Mouse (Mus musculus) limb, embryonic 13.5 days (tissue): ENCODE data around the gene Ptgfrn. TPM values are rescaled to one million over a fixed set of nuclear protein-coding genes. Genes with fewer than 3 reads are reported as not detected.

ENCODE experiments used
- ATAC-seq: fragments of 200-750 bp; cut with Nextera tagmentation; 2 replicates; pipeline ENCODE4 v1.8.0; 2017; ENCODE audit warnings: low read depth, moderate number of reproducible peaks, moderate TSS enrichment; ENCODE audit not compliant: low FRiP score
- H3K27ac ChIP-seq: fragments of 300-500 bp; sonication (generic); 2 replicates; pipeline ENCODE4 v1.5.1; 2015; ENCODE audit warnings: inconsistent platforms, mild to moderate bottlenecking, moderate library complexity
- H3K27me3 ChIP-seq: fragments of 300-500 bp; sonication (generic); 2 replicates; pipeline ENCODE4 v1.6.1; 2015; ENCODE audit warnings: mild to moderate bottlenecking, inconsistent platforms
- H3K36me3 ChIP-seq: fragments of 300-500 bp; sonication (generic); 2 replicates; pipeline ENCODE4 v1.6.1; 2015; ENCODE audit warnings: inconsistent platforms, mild to moderate bottlenecking, moderate library complexity
- H3K4me1 ChIP-seq: fragments of 300-500 bp; sonication (generic); 2 replicates; pipeline ENCODE4 v1.6.1; 2015; ENCODE audit warnings: inconsistent platforms
- H3K4me2 ChIP-seq: fragments of 300-500 bp; sonication (generic); replicated peaks from 2 replicates; pipeline ENCODE4 v1.6.1; 2015; ENCODE audit warnings: inconsistent platforms, mild to moderate bottlenecking, moderate library complexity
- H3K4me3 ChIP-seq: fragments of 300-500 bp; sonication (generic); 2 replicates; pipeline ENCODE4 v1.5.1; 2015; ENCODE audit warnings: moderate library complexity, mild to moderate bottlenecking, inconsistent platforms
- H3K9ac ChIP-seq: fragments of 300-500 bp; sonication (generic); 2 replicates; pipeline ENCODE4 v1.6.1; 2015; ENCODE audit warnings: mild to moderate bottlenecking, inconsistent platforms
- H3K9me3 ChIP-seq: fragments of 300-500 bp; sonication (generic); 2 replicates; pipeline ENCODE4 v1.6.1; 2016; ENCODE audit warnings: inconsistent platforms
- WGBS: fragments of 180-500 bp; shearing (Covaris S2); methylation state at CpG from one replicate; pipeline ENCODE4 v1.1.7; 2015; 5-methylcytosine and 5-hydroxymethylcytosine counted together
- polyA plus RNA-seq: library from polyadenylated mRNA; unstranded; fragments of >200 nt; fragmentation: Nextera tagmentation; extraction: Ambion mirVana; gene quantifications from 2 replicates; pipeline ENCODE4 v1.2.1, GENCODE M21; 2015

The Ptgfrn gene
- polyA plus RNA-seq, 1 experiment from 2014 or later = 6.7 TPM

DNA sequence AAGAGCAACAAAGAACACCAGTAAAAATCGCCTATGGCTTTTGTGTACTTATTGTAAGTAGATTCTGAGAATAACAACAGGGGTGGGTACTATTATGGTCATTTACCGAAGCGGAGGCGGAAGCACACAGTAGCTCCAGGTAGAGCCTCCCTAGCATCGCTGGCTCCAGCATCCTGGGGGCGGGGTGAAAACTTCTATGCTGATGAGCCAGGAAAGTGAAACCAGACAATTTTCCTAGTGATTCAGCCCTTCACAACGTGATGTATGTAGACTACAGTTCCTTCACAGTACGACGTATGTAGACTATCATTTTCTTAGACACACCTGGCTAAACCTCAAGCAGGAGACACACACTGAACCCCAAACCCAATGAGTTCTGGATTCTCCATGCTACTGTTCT lies 36.7 kb downstream of the Ptgfrn start:
- H3K4me2 ChIP-seq = no peak overlapping the region

GRCm38 (mm10) chr3:101072506-101073215 lies 37.4 kb downstream of the Ptgfrn start:
- no peak overlapping the region for H3K4me3 ChIP-seq
- peaks cover 43% of the 10 kb centered on the region for H3K4me1 ChIP-seq
- no peak for ATAC-seq
- H3K27ac ChIP-seq = no peak overlapping the region
- H3K27me3 ChIP-seq = no peaks in the 10 kb centered on the region
- WGBS = 79% methylated on average over 15 of the region's 15 CpGs
- no peaks in the 10 kb centered on the region for H3K9me3 ChIP-seq
- peaks cover 55% of the 10 kb centered on the region for H3K36me3 ChIP-seq
- H3K4me2 ChIP-seq = no peak overlapping the region
- H3K9ac ChIP-seq = no peak overlapping the region

More for the DNA sequence above, 36.7 kb downstream of the Ptgfrn start:
- peaks cover 44% of the 10 kb centered on the region for H3K4me1 ChIP-seq
- H3K9ac ChIP-seq = no peak overlapping the region
- 78% methylated on average over 9 of the region's 9 CpGs for WGBS
- peaks cover 62% of the 10 kb centered on the region for H3K36me3 ChIP-seq
- H3K27me3 ChIP-seq = no peaks in the 10 kb centered on the region
- H3K27ac ChIP-seq = no peak overlapping the region
- no peak for ATAC-seq
- no peaks in the 10 kb centered on the region for H3K9me3 ChIP-seq
- H3K4me3 ChIP-seq = no peak overlapping the region

- H3K9ac ChIP-seq = no peak overlapping the region
- H3K4me2 ChIP-seq = no peak overlapping the region
- no peak overlapping the region for H3K27ac ChIP-seq
- peaks cover 43% of the 10 kb centered on the region for H3K4me1 ChIP-seq
- no peak overlapping the region for H3K4me3 ChIP-seq
- no peaks in the 10 kb centered on the region for H3K9me3 ChIP-seq
- no peak for ATAC-seq
- peaks cover 50% of the 10 kb centered on the region for H3K36me3 ChIP-seq
- H3K27me3 ChIP-seq = no peaks in the 10 kb centered on the region
These were observed 38.5 kb downstream of the Ptgfrn start for GRCm38 (mm10) chr3:101071576-101071975.

DNA sequence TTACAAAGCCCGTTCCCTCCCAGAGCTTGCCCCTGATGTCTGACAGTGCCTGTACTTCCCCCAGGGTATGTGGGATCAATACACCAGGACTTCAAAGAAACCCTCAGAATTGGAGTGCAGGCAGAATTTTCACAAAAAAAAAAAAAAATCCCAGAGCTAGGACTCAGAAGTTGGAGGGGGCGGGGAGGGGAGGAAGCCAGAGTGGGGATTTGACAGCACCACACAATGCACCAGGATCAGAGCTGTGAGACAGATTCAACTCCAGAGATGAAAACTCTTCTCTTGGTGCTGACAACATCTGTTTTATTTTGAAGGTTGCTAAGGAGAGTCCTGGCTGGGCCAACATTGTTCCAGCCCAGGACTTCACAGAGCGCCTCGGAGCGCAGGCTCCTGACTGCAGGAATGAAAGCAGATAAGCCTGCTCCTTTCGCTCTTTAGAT lies 39.3 kb downstream of the Ptgfrn start:
- H3K4me3 ChIP-seq = no peak overlapping the region
- peaks cover 43% of the 10 kb centered on the region for H3K36me3 ChIP-seq
- peaks cover 39% of the 10 kb centered on the region for H3K4me1 ChIP-seq
- H3K9ac ChIP-seq = no peak overlapping the region
- H3K9me3 ChIP-seq = no peaks in the 10 kb centered on the region
- ATAC-seq = peak; percentile 64
- H3K4me2 ChIP-seq = no peak overlapping the region
- H3K27ac ChIP-seq = no peak overlapping the region; the same call in 1 of the 2 replicates
- 58% methylated on average over 6 of the region's 6 CpGs for WGBS
- no peaks in the 10 kb centered on the region for H3K27me3 ChIP-seq

GRCm38 (mm10) chr3:101070230-101070795 lies 39.8 kb downstream of the Ptgfrn start:
- ATAC-seq = no peak
- H3K4me3 ChIP-seq = no peak overlapping the region
- no peak overlapping the region for H3K9ac ChIP-seq
- H3K4me1 ChIP-seq = peaks cover 37% of the 10 kb centered on the region
- H3K27ac ChIP-seq = no peak overlapping the region
- H3K27me3 ChIP-seq = no peaks in the 10 kb centered on the region
- peaks cover 38% of the 10 kb centered on the region for H3K36me3 ChIP-seq
- no peak overlapping the region for H3K4me2 ChIP-seq
- 54% methylated on average over 10 of the region's 10 CpGs for WGBS
- no peaks in the 10 kb centered on the region for H3K9me3 ChIP-seq

DNA sequence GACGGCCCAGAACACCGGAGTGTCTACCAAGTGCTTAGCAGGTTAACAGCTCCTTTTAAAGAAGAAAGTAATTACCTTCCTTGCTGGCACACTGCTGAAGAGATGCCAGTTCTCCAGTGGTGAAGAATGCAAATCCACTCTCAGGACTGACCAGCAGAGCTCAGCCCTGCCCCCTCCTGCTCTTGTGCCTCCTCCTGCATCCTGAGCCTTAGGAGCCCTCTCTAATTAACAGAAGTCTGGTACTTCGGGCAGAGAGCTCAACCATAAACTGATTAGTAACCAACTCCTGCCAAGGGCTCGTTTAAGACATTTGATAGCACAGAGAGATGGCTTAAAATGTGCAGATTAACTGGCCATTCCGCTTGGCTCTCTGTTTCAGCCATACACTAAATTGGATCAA lies 41.4 kb downstream of the Ptgfrn start:
- H3K4me2 ChIP-seq = no peak overlapping the region
- no peaks in the 10 kb centered on the region for H3K27me3 ChIP-seq
- no peak for ATAC-seq
- no peak overlapping the region for H3K27ac ChIP-seq
- H3K9ac ChIP-seq = no peak overlapping the region
- H3K36me3 ChIP-seq = peaks cover 38% of the 10 kb centered on the region
- WGBS = 25% methylated on average over 5 of the region's 5 CpGs
- H3K4me3 ChIP-seq = no peak overlapping the region
- no peaks in the 10 kb centered on the region for H3K9me3 ChIP-seq
- H3K4me1 ChIP-seq = peaks cover 37% of the 10 kb centered on the region

DNA sequence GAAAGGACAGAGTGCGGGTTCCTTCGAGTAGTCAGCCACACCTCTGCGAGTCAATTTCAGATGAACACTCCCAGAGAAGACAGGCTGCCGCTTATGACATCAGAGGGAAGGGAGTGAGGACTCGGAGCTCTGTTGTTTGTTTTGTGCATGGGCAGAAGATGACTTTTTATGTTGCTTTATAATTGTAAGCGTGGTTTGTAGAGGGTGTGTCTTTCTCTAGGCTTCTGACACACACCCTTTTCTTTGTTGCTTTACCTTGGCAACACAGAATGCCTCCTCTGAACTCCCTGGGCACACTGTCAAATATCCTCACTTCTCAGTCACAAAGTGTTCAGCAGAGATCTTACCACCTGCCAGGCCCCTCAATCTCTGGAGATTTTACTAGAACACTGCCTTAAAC lies 43.9 kb downstream of the Ptgfrn start:
- Histone ChIP-seq H3K4me1 (peaks cover 28% of the 10 kb centered on the region), H3K36me3 (peaks cover 30% of the 10 kb centered on the region), H3K27ac (no peak overlapping the region), H3K4me2 (no peak overlapping the region), H3K27me3 (no peaks in the 10 kb centered on the region), H3K4me3 (no peak overlapping the region), H3K9ac (no peak overlapping the region), H3K9me3 (no peaks in the 10 kb centered on the region)
- 85% methylated on average over 6 of the region's 6 CpGs for WGBS
- ATAC-seq = no peak

DNA sequence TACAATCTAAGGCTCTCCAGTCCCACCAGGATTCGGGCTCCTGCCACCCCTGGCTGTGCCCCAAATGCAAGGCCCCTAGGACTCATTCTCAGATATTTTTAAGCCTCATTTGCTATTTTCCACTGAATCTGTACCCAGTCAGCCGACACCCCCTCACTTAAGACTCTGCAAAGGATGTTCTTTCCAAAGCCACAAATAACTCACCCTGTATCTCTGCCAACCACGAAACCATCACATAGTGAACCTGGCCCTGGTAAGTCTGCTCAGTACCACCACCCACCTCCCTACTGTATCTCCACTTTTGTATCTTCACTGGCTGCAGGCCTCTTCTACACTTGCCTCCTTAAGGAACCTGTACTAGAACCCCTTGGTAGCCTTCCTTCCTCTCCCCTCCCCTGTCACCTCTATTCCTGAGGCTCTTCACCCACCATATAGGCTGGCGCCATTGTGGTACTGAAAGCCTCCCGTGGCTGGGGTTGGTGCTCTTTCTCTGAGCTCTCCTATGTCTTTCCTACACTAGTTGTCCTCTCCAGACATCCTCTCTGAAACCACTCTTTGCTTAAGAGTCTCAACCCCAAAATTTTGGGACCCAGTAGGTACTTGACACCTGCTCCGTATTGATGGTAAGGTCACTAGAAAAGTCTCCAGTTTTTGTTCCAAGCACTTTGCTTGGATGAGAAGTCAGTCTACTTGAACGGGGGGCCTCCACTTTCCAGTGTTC lies 48.1 kb downstream of the Ptgfrn start:
- Histone ChIP-seq H3K4me3 (no peak overlapping the region), H3K9me3 (no peaks in the 10 kb centered on the region), H3K4me2 (no peak overlapping the region), H3K36me3 (peaks cover 60% of the 10 kb centered on the region), H3K27me3 (no peaks in the 10 kb centered on the region), H3K27ac (no peak overlapping the region), H3K4me1 (no peaks in the 10 kb centered on the region), H3K9ac (no peak overlapping the region)
- WGBS = 90% methylated on average over 7 of the region's 7 CpGs
- ATAC-seq = no peak

- Histone ChIP-seq H3K4me2 (no peak overlapping the region), H3K36me3 (peaks cover 79% of the 10 kb centered on the region), H3K9me3 (no peaks in the 10 kb centered on the region), H3K4me3 (no peak overlapping the region), H3K4me1 (no peaks in the 10 kb centered on the region), H3K9ac (no peak overlapping the region), H3K27ac (no peak overlapping the region), H3K27me3 (no peaks in the 10 kb centered on the region)
- 65% methylated on average over 4 of the region's 4 CpGs for WGBS
- no peak for ATAC-seq
These were observed 50.9 kb downstream of the Ptgfrn start for GRCm38 (mm10) chr3:101059214-101059613.

- Histone ChIP-seq H3K4me3 (no peak overlapping the region), H3K9ac (no peak overlapping the region), H3K4me1 (no peaks in the 10 kb centered on the region), H3K27ac (no peak overlapping the region), H3K36me3 (peaks cover 74% of the 10 kb centered on the region), H3K27me3 (no peaks in the 10 kb centered on the region), H3K4me2 (no peak overlapping the region), H3K9me3 (no peaks in the 10 kb centered on the region)
- 90% methylated on average over 2 of the region's 2 CpGs for WGBS
- ATAC-seq = no peak
These were observed 51.9 kb downstream of the Ptgfrn start for GRCm38 (mm10) chr3:101058203-101058602.

DNA sequence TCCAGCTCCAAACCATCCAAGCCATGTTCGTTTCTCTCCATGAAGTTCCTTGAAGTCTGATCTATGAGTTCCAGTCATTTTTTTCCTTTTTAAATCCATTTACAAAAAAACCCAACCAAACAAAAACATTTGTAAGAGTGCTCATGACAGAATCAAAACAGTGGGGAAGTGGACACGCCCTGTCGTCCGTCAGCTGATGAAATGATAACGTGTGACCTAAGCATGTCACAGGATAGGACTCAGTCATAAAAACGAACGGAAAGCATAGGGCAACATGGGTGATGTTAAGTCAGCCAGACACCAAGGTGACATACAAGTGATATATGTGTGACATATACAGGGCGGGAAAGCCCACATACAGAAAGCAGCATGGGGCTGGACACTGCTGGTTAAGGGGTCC lies 54.9 kb downstream of the Ptgfrn start:
- H3K4me2 ChIP-seq = no peak overlapping the region
- no peak overlapping the region for H3K27ac ChIP-seq
- no peaks in the 10 kb centered on the region for H3K27me3 ChIP-seq
- WGBS = 86% methylated on average over 8 of the region's 8 CpGs
- no peak for ATAC-seq
- H3K9me3 ChIP-seq = no peaks in the 10 kb centered on the region
- peaks cover 67% of the 10 kb centered on the region for H3K36me3 ChIP-seq
- H3K4me3 ChIP-seq = no peak overlapping the region
- H3K9ac ChIP-seq = no peak overlapping the region
- no peaks in the 10 kb centered on the region for H3K4me1 ChIP-seq

GRCm38 (mm10) chr3:101051601-101052000 lies 58.5 kb downstream of the Ptgfrn start:
- no peak overlapping the region for H3K27ac ChIP-seq
- 64% methylated on average over 4 of the region's 4 CpGs for WGBS
- H3K9me3 ChIP-seq = no peaks in the 10 kb centered on the region
- ATAC-seq = no peak
- no peak overlapping the region for H3K9ac ChIP-seq
- H3K27me3 ChIP-seq = no peaks in the 10 kb centered on the region
- H3K36me3 ChIP-seq = peaks cover 62% of the 10 kb centered on the region
- no peak overlapping the region for H3K4me2 ChIP-seq
- H3K4me3 ChIP-seq = no peak overlapping the region
- H3K4me1 ChIP-seq = 0 out of 2 replicates have a peak, but pooled peaks cover 2% of the 10 kb centered on the region
